Mouse (Mus musculus) kidney, embryonic 15.5 days (tissue): ENCODE results near the gene 2410004P03Rik. TPM values are rescaled to one million over a fixed set of nuclear protein-coding genes. Genes with fewer than 3 reads are reported as not detected.
"Not testable (repeated sequence)": the region's sequence is repeated elsewhere in the genome, so short reads cannot be mapped to it uniquely, and the experiment has no call there.

Experiments
- ATAC-seq: fragments of 200-750 bp; cut with Nextera tagmentation; replicated peaks from 2 replicates; pipeline ENCODE4 v1.8.0; 2017; ENCODE audit warnings: moderate TSS enrichment; ENCODE audit not compliant: low FRiP score
- H3K27ac ChIP-seq: fragments of 300-500 bp; sonication (generic); 2 replicates; pipeline ENCODE4 v1.5.1; 2015; ENCODE audit warnings: mild to moderate bottlenecking, inconsistent platforms
- H3K27me3 ChIP-seq: fragments of 300-500 bp; sonication (generic); 2 replicates; pipeline ENCODE4 v1.6.1; 2015; ENCODE audit warnings: inconsistent platforms
- H3K36me3 ChIP-seq: fragments of 300-500 bp; sonication (generic); 2 replicates; pipeline ENCODE4 v1.6.1; 2015; ENCODE audit warnings: inconsistent platforms
- H3K4me1 ChIP-seq: fragments of 300-500 bp; sonication (generic); 2 replicates; pipeline ENCODE4 v1.6.1; 2015; ENCODE audit warnings: inconsistent platforms
- H3K4me2 ChIP-seq: fragments of 300-500 bp; sonication (generic); 2 replicates; pipeline ENCODE4 v1.6.1; 2015; ENCODE audit warnings: moderate library complexity, mild to moderate bottlenecking, inconsistent platforms
- H3K4me3 ChIP-seq: fragments of 300-500 bp; sonication (generic); replicated peaks from 2 replicates; pipeline ENCODE4 v1.5.1; 2015; ENCODE audit warnings: mild to moderate bottlenecking, inconsistent platforms
- H3K9ac ChIP-seq: fragments of 300-500 bp; sonication (generic); 2 replicates; pipeline ENCODE4 v1.6.1; 2015; ENCODE audit warnings: mild to moderate bottlenecking, inconsistent platforms
- H3K9me3 ChIP-seq: fragments of 300-500 bp; sonication (generic); replicated peaks from 2 replicates; pipeline ENCODE4 v1.6.1; 2016; ENCODE audit warnings: inconsistent platforms
- WGBS: fragments of 180-500 bp; shearing (Covaris S2); methylation state at CpG from one replicate; pipeline ENCODE4 v1.1.7; 2015; ENCODE audit warnings: mixed read lengths; 5-methylcytosine and 5-hydroxymethylcytosine counted together
- polyA plus RNA-seq: library from polyadenylated mRNA; unstranded; fragments of >200 nt; fragmentation: Nextera tagmentation; extraction: Ambion mirVana; gene quantifications from 2 replicates; pipeline ENCODE4 v1.2.1, GENCODE M21; 2015

The 2410004P03Rik gene
- polyA plus RNA-seq, 1 experiment from 2014 or later = 0.40 TPM

- Histone ChIP-seq H3K27me3 (no peaks in the 10 kb centered on the region), H3K36me3 (no peaks in the 10 kb centered on the region), H3K9ac (no peak overlapping the region), H3K4me2 (no peak overlapping the region), H3K4me3 (no peak overlapping the region), H3K4me1 (no peaks in the 10 kb centered on the region), H3K9me3 (no peaks in the 10 kb centered on the region), H3K27ac (no peak overlapping the region)
- WGBS = 70% methylated on average over 2 of the region's 2 CpGs
- ATAC-seq = no peak
These were observed 27.9 kb upstream of the 2410004P03Rik start for GRCm38 (mm10) chr12:17039415-17039814.

- H3K36me3 ChIP-seq = no peaks in the 10 kb centered on the region
- H3K9ac ChIP-seq = no peak overlapping the region
- H3K4me3 ChIP-seq = no peak overlapping the region
- H3K27ac ChIP-seq = no peak overlapping the region
- no peak for ATAC-seq
- H3K4me2 ChIP-seq = no peak overlapping the region
- H3K9me3 ChIP-seq = no peaks in the 10 kb centered on the region
- no peaks in the 10 kb centered on the region for H3K27me3 ChIP-seq
- H3K4me1 ChIP-seq = no peaks in the 10 kb centered on the region
- 77% methylated on average over 6 of the region's 6 CpGs for WGBS
These were observed 26.7 kb upstream of the 2410004P03Rik start for GRCm38 (mm10) chr12:17038246-17038645.

DNA sequence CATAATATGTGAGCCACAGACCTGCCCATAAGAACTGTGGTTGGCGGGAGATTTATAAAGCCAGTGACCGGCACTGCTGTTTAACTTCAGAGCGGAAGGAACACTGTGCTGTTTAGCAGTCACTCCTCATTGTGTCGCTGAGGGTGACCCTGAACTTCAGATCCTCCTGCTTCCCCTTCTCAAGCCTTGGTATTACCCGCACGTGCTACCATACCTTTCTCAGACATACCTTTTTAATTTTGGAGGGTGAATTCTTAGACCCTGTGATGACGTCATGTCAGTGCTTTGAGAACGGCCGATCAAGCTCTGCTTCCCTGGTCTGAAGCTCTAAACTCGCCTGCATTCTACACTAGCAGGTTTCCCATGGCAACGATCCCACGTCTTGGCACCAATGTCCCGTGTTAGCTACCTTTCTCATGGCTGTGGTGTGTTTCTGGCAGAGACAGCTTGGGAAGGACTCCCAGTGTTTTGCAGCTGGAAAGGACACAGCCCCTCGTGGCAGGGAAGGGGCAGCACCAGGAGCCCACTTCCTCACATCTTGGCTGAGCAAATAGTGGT lies 25.6 kb upstream of the 2410004P03Rik start:
- Histone ChIP-seq H3K36me3 (no peaks in the 10 kb centered on the region), H3K4me2 (no peak overlapping the region), H3K4me1 (no peaks in the 10 kb centered on the region), H3K27ac (no peak overlapping the region), H3K9ac (no peak overlapping the region), H3K27me3 (no peaks in the 10 kb centered on the region), H3K4me3 (no peak overlapping the region), H3K9me3 (no peaks in the 10 kb centered on the region)
- no peak for ATAC-seq
- WGBS = 65% methylated on average over 14 of the region's 14 CpGs

DNA sequence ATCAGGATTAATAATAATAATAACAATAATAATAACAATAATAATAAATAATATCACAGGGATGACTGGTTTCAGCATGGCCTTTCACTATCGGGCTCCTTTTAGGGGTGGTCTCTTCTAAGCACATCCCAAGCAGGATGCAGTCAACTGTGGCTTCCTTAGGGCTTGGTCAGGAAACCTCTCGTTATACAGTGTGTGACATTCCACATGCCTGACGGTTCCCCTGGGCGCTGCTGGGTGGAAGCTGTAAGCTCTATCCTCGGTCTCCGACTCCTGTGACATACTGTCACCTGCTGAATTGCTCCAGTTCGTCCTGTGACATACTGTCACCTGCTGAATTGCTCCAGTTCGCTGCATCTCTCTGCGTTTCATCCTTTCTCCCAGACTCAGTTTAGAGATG lies 25.0 kb upstream of the 2410004P03Rik start:
- Histone ChIP-seq H3K9ac (no peak overlapping the region), H3K36me3 (no peaks in the 10 kb centered on the region), H3K27me3 (peaks cover 2% of the 10 kb centered on the region; the same call in 1 of the 2 replicates), H3K4me2 (no peak overlapping the region), H3K27ac (no peak overlapping the region), H3K4me3 (no peak overlapping the region), H3K9me3 (no peaks in the 10 kb centered on the region), H3K4me1 (no peaks in the 10 kb centered on the region)
- WGBS = 42% methylated on average over 9 of the region's 9 CpGs
- no peak for ATAC-seq

- WGBS = 60% methylated on average over 2 of the region's 2 CpGs
- ATAC-seq = no peak
- Histone ChIP-seq H3K9me3 (no peaks in the 10 kb centered on the region), H3K27me3 (peaks cover 14% of the 10 kb centered on the region), H3K4me1 (no peaks in the 10 kb centered on the region), H3K4me2 (no peak overlapping the region), H3K4me3 (no peak overlapping the region), H3K36me3 (no peaks in the 10 kb centered on the region), H3K9ac (no peak overlapping the region), H3K27ac (no peak overlapping the region)
These were observed 23.6 kb upstream of the 2410004P03Rik start for GRCm38 (mm10) chr12:17035128-17035527.

DNA sequence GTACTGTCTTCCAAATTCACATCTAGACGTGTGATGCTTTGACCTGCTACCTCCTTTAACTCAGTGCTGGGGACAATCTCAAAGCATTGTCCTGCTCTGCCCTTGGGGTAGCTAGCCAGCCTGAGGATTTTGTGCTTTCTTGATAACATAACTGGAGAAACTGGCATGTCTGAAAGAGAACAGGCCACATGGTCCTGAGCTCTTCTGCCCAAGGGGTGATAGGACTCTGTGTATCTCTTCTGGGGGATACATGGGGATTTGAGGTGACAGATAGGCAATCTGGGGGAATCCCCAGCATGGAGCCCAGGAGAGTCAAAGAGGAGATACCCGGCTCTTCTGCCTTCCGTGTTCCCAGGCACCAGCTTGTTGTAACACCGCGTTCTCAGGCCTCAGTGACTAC lies 23.1 kb upstream of the 2410004P03Rik start:
- Histone ChIP-seq H3K36me3 (no peaks in the 10 kb centered on the region), H3K9me3 (no peaks in the 10 kb centered on the region), H3K27ac (no peak overlapping the region), H3K4me3 (no peak overlapping the region), H3K4me1 (no peaks in the 10 kb centered on the region), H3K9ac (no peak overlapping the region), H3K27me3 (peaks cover 19% of the 10 kb centered on the region), H3K4me2 (no peak overlapping the region)
- WGBS = 53% methylated on average over 5 of the region's 5 CpGs
- ATAC-seq = no peak

- Histone ChIP-seq H3K4me3 (no peak overlapping the region), H3K27me3 (peaks cover 20% of the 10 kb centered on the region), H3K9me3 (no peaks in the 10 kb centered on the region), H3K4me1 (no peaks in the 10 kb centered on the region), H3K9ac (no peak overlapping the region), H3K36me3 (no peaks in the 10 kb centered on the region), H3K27ac (no peak overlapping the region), H3K4me2 (no peak overlapping the region)
- WGBS = 76% methylated on average over 9 of the region's 9 CpGs
- no peak for ATAC-seq
These were observed 21.9 kb upstream of the 2410004P03Rik start for GRCm38 (mm10) chr12:17033464-17033841.

DNA sequence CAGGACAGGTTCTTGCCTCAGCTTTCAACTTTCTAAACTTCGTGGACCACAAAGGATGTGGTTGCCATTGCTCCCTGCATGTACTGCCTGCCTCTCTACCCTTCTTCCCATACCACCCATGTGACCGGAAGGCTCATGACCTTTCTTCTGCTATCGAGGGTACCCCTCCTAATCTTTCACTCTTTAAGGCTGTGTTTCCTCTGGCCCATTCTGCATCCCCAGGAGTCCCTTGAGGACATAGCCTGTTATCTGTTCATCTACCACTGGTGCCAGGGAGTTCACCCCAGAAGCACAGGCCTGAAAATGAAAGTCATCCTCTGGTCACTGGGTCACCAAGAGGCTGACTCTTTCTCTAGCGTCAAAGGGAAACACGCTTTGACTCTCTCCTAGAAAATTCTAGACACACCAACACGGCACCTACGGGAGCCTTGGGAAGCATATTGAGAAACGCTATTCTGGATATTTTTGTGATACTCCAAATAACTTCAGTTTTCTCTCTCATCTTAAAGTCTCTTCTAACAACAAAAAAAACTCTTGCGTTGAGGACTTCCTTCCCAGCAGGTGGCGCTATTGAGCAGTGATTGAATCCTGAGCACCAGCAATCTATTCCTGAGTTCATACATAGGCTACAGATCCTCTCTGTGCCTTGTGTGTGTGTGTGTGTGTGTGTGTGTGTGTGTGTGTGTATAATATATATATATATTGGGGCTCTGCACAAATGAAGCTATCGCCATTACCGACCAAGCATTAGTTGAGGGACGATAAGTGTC lies 21.4 kb upstream of the 2410004P03Rik start:
- H3K4me2 ChIP-seq = no peak overlapping the region
- H3K4me3 ChIP-seq = no peak overlapping the region
- 0 out of 2 replicates have a peak, but pooled peaks cover 5% of the 10 kb centered on the region for H3K9me3 ChIP-seq
- H3K36me3 ChIP-seq = no peaks in the 10 kb centered on the region
- no peak for ATAC-seq
- peaks cover 20% of the 10 kb centered on the region for H3K27me3 ChIP-seq
- H3K27ac ChIP-seq = no peak overlapping the region
- H3K9ac ChIP-seq = no peak overlapping the region
- H3K4me1 ChIP-seq = no peaks in the 10 kb centered on the region
- 39% methylated on average over 13 of the region's 13 CpGs for WGBS

DNA sequence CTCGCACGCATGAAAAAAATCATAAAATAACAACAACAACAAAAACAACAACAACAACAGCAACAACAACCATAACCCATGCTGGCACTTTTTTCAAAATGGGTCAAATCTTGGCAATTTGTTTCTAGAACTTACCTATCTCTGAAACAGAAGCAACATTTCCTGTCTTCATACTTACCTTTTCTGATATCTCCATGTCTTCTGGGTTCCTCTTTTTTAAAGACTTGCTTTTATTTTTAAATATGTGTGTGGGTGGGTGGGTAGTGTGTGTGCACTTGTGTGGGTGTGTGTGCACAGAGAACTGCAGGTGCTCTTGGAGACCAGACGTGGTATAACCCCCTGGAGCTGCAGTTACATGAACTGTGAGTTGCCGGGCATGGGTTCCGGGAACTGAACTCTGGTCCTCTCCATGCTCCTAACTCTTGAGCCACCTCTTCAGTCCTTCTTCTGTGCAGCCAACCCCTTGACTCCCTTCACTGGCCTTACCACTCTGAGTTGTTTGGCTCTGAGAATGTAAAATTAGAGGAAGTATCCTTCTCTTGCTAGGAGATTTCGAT lies 13.1 kb upstream of the 2410004P03Rik start:
- 86% methylated on average over 6 of the region's 6 CpGs for WGBS
- Histone ChIP-seq H3K27me3 (0 out of 2 replicates have a peak, but pooled peaks cover under 1% of the 10 kb centered on the region), H3K4me2 (no peak overlapping the region), H3K9me3 (0 out of 2 replicates have a peak, but pooled peaks cover 5% of the 10 kb centered on the region), H3K4me1 (0 out of 2 replicates have a peak, but pooled peaks cover 4% of the 10 kb centered on the region), H3K4me3 (no peak overlapping the region), H3K9ac (no peak overlapping the region), H3K36me3 (no peaks in the 10 kb centered on the region), H3K27ac (no peak overlapping the region)
- no peak for ATAC-seq

GRCm38 (mm10) chr12:17022145-17022544 lies 10.6 kb upstream of the 2410004P03Rik start:
- 86% methylated on average over 4 of the region's 4 CpGs for WGBS
- Histone ChIP-seq H3K9ac (no peak overlapping the region), H3K27ac (no peak overlapping the region), H3K36me3 (no peaks in the 10 kb centered on the region), H3K9me3 (no peaks in the 10 kb centered on the region), H3K4me1 (0 out of 2 replicates have a peak, but pooled peaks cover 4% of the 10 kb centered on the region), H3K4me3 (no peak overlapping the region), H3K4me2 (no peak overlapping the region), H3K27me3 (no peaks in the 10 kb centered on the region)
- no peak for ATAC-seq

GRCm38 (mm10) chr12:17021125-17021524 lies 9.6 kb upstream of the 2410004P03Rik start:
- ATAC-seq, H3K27me3 ChIP-seq, H3K4me1 ChIP-seq, H3K9me3 ChIP-seq, H3K9ac ChIP-seq, H3K36me3 ChIP-seq, H3K4me3 ChIP-seq, H3K27ac ChIP-seq, H3K4me2 ChIP-seq: not testable (repeated sequence)
- 83% methylated on average over 4 of the region's 4 CpGs for WGBS

GRCm38 (mm10) chr12:17018468-17018867 lies 6.9 kb upstream of the 2410004P03Rik start:
- no peak overlapping the region for H3K27ac ChIP-seq
- no peaks in the 10 kb centered on the region for H3K4me1 ChIP-seq
- WGBS = 30% methylated on average over 4 of the region's 4 CpGs
- no peaks in the 10 kb centered on the region for H3K36me3 ChIP-seq
- H3K27me3 ChIP-seq = no peaks in the 10 kb centered on the region
- no peak overlapping the region for H3K4me2 ChIP-seq
- H3K9ac ChIP-seq = no peak overlapping the region
- no peak for ATAC-seq
- H3K9me3 ChIP-seq = no peaks in the 10 kb centered on the region
- H3K4me3 ChIP-seq = no peak overlapping the region
